Mouse (Mus musculus) neural tube, embryonic 13.5 days (tissue): ENCODE data around the gene Itga2b. TPM values are rescaled to one million over a fixed set of nuclear protein-coding genes. Genes with fewer than 3 reads are reported as not detected.
"Not testable (repeated sequence)": the region's sequence is repeated elsewhere in the genome, so short reads cannot be mapped to it uniquely, and the experiment has no call there.

Source experiments
- ATAC-seq: fragments of 200-750 bp; cut with Nextera tagmentation; 2 replicates; pipeline ENCODE4 v1.8.0; 2017; ENCODE audit warnings: low read depth, mild to moderate bottlenecking, moderate TSS enrichment, moderate library complexity
- H3K27ac ChIP-seq: fragments of 300-500 bp; sonication (generic); replicated peaks from 2 replicates; pipeline ENCODE4 v1.5.1; 2015; ENCODE audit warnings: moderate library complexity, mild to moderate bottlenecking, inconsistent platforms
- H3K27me3 ChIP-seq: fragments of 300-500 bp; sonication (generic); 2 replicates; pipeline ENCODE4 v1.6.1; 2015; ENCODE audit warnings: mild to moderate bottlenecking, inconsistent platforms
- H3K36me3 ChIP-seq: fragments of 300-500 bp; sonication (generic); 2 replicates; pipeline ENCODE4 v1.6.1; 2015; ENCODE audit warnings: mild to moderate bottlenecking, inconsistent platforms
- H3K4me1 ChIP-seq: fragments of 300-500 bp; sonication (generic); replicated peaks from 2 replicates; pipeline ENCODE4 v1.6.1; 2015; ENCODE audit warnings: inconsistent platforms
- H3K4me2 ChIP-seq: fragments of 300-500 bp; sonication (generic); 2 replicates; pipeline ENCODE4 v1.6.1; 2015; ENCODE audit warnings: inconsistent platforms, mild to moderate bottlenecking, moderate library complexity
- H3K4me3 ChIP-seq: fragments of 300-500 bp; sonication (generic); 2 replicates; pipeline ENCODE4 v1.5.1; 2015; ENCODE audit warnings: mild to moderate bottlenecking, inconsistent platforms
- H3K9ac ChIP-seq: fragments of 300-500 bp; sonication (generic); 2 replicates; pipeline ENCODE4 v1.6.1; 2015; ENCODE audit warnings: moderate library complexity, mild to moderate bottlenecking, inconsistent platforms
- H3K9me3 ChIP-seq: fragments of 300-500 bp; sonication (generic); 2 replicates; pipeline ENCODE4 v1.6.1; 2016; ENCODE audit warnings: inconsistent platforms
- WGBS: fragments of 180-500 bp; shearing (Covaris S2); methylation state at CpG from one replicate; pipeline ENCODE4 v1.1.7; 2015; 5-methylcytosine and 5-hydroxymethylcytosine counted together
- polyA plus RNA-seq: library from polyadenylated mRNA; unstranded; fragments of >200 nt; fragmentation: Nextera tagmentation; extraction: Ambion mirVana; gene quantifications from 2 replicates; pipeline ENCODE4 v1.2.1, GENCODE M21; 2015

The Itga2b gene
- polyA plus RNA-seq, 1 experiment from 2014 or later, result 6.2 TPM

DNA sequence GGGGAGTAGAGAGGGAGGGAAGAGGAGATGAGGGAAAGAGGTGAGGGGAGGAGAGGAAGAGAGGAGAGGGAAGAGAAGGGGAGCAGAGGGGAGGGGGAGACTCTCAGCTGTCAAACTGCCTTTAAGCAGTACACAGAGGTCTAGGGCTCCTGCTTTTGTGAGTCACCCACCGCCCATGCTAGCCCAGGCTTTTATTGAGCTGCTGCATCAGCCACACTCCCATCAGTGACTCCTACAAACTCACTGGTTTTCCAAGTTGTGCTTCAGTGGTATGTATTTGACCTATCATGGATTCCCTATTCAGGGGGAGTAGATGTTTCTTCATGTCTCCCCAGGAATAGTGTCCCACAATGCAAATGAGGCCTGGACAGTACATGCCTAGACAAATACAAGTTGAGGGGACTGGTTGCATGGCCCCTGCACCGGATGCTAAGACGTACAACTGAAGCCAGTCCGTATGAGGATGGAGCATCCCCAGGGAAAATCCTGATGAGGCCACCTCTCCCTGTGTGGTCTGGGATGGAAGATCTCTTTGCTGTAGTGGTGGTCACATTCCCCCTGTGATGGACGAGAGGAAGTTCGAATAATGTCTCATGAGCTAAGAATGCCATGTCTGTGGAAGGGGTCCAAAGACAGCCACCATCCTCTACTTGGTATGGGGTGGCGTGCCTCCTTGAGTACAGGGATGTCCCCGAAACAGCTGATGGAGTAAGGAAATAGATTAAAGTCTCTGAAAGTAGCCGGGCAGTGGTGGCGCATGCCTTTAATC lies 54.7 kb downstream of the Itga2b start:
- H3K36me3 ChIP-seq, result no peaks in the 10 kb centered on the region
- no peak for ATAC-seq

DNA sequence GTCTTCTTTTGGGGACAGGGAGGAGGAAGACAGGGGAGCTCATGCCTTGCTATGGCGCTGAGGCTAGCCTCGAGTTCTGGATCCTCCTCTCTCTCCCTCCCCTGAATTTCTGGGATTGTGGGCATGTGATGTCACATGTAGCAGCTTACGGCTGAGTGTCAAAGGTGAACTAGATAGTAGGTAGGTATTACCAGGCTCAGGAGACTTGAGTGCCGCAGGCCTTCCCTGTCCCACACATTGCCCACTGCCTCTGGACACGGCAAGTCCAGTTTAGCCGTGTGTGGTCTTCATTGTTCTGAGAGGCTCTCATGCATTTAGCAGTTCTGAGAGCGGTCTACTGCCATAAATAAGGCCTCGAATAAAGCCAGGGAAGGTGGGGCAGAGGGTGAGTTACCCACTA lies 56.9 kb downstream of the Itga2b start:
- Histone ChIP-seq H3K9ac (no peak overlapping the region), H3K4me2 (no peak overlapping the region), H3K9me3 (no peaks in the 10 kb centered on the region), H3K27me3 (no peaks in the 10 kb centered on the region), H3K4me3 (no peak overlapping the region), H3K4me1 (peaks cover 12% of the 10 kb centered on the region), H3K36me3 (no peaks in the 10 kb centered on the region), H3K27ac (no peak overlapping the region)
- no peak for ATAC-seq
- WGBS, result 63% methylated on average over 8 of the region's 8 CpGs

More for the DNA sequence above, 54.7 kb downstream of the Itga2b start:
- H3K9ac ChIP-seq, result no peak overlapping the region
- no peaks in the 10 kb centered on the region for H3K9me3 ChIP-seq
- peaks cover 4% of the 10 kb centered on the region; the same call in 1 of the 2 replicates for H3K4me1 ChIP-seq
- no peak overlapping the region for H3K4me3 ChIP-seq
- no peak overlapping the region for H3K4me2 ChIP-seq
- WGBS, result 73% methylated on average over 10 of the region's 10 CpGs
- H3K27me3 ChIP-seq, result no peaks in the 10 kb centered on the region
- no peak overlapping the region for H3K27ac ChIP-seq

DNA sequence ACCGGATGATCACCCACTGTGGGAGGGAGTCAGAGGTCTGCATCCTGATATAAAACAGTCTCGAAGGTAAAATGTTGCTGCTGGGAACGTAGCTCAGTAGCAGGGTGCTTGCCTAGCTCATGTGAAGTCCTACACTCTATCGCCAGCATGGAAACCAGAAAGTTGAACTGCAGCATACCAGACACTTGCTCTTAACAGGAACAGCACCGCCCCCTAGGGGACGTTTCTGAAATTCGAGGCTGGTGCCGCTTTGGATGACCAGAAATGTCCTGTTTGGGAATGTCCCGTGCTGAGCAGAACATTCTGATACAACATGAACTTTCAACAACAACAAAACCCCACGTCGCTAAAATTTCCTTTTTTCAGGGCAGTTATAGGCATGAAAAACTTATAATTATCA lies 58.2 kb downstream of the Itga2b start:
- Histone ChIP-seq H3K4me1 (peaks cover 20% of the 10 kb centered on the region), H3K27ac (no peak overlapping the region), H3K27me3 (no peaks in the 10 kb centered on the region), H3K4me2 (no peak overlapping the region), H3K36me3 (no peaks in the 10 kb centered on the region), H3K9ac (no peak overlapping the region), H3K9me3 (no peaks in the 10 kb centered on the region), H3K4me3 (no peak overlapping the region)
- 9% methylated on average over 11 of the region's 11 CpGs for WGBS
- no peak for ATAC-seq

DNA sequence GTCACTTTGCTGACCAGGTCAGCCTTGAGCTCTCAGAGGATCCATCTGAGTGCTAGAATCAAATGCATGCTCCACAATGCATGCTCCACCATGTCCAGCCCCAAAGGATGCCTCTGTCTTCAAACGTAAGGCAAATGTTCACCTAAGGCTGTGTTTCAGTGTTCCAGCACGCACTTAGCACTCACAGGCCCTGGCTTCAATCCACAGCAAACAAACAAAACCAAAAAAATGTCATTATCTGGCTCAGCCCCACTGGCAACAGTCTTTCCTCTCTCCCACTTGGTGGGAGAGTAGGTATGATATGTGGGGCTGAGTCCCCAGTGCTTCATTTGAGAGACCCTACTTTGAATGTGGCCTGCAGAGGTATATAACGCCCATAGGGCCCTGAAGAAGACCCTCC lies 58.9 kb downstream of the Itga2b start:
- Histone ChIP-seq H3K36me3 (no peaks in the 10 kb centered on the region), H3K27ac (no peak overlapping the region), H3K4me1 (peaks cover 26% of the 10 kb centered on the region), H3K9me3 (no peaks in the 10 kb centered on the region), H3K9ac (no peak overlapping the region), H3K4me3 (no peak overlapping the region), H3K4me2 (no peak overlapping the region), H3K27me3 (no peaks in the 10 kb centered on the region)
- 84% methylated on average over 3 of the region's 3 CpGs for WGBS
- no peak for ATAC-seq

DNA sequence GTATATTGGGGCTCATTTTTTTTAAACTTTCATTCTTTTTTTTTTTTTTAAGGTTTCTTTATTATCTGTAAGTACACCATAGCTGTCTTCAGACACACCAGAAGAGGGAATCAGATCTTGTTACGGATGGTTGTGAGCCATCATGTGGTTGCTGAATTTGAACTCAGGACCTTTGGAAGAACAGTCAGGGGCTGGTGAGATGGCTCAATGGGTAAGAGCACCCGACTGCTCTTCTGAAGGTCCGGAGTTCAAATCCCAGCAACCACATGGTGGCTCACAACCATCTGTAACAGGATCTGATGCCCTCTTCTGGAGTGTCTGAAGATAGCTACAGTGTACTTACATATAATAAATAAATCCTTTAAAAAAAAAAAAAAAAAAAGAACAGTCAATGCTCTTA lies 59.6 kb downstream of the Itga2b start:
- H3K27ac ChIP-seq, H3K9ac ChIP-seq, H3K4me3 ChIP-seq, H3K36me3 ChIP-seq, H3K27me3 ChIP-seq, H3K9me3 ChIP-seq, H3K4me2 ChIP-seq, ATAC-seq: not testable (repeated sequence)
- H3K4me1 ChIP-seq, result peaks cover 33% of the 10 kb centered on the region
- 95% methylated on average over 3 of the region's 3 CpGs for WGBS

DNA sequence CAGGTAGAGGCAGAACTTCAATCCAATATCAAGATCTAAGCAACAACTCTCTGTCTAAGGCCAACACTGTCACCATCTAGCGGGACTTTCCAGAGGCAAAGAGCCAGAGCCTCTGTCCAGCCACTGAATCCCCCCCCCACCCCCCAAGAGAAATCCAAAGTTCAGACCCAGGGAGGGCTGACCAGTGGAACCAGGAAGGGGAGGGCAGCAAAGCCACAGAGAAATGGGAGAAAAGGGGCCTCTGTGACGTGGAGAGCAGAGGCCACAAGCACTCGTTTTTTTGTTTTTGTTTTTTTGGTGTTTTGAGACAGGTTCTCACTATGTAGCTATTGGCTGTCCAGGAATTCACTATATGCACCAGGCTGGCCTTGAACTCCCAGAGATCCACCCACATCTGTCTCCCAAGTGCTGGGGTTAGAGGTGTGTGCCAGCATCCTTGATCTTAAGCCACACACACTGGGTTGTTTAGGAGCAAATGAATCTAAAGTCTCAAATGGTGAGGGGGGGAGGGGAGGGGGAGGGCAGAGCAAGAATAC lies 60.1 kb downstream of the Itga2b start:
- Histone ChIP-seq H3K27ac (no peak overlapping the region), H3K4me3 (no peak overlapping the region), H3K9ac (no peak overlapping the region), H3K4me1 (peaks cover 38% of the 10 kb centered on the region), H3K27me3 (no peaks in the 10 kb centered on the region), H3K36me3 (peaks cover under 1% of the 10 kb centered on the region; the same call in 1 of the 2 replicates), H3K9me3 (no peaks in the 10 kb centered on the region), H3K4me2 (no peak overlapping the region)
- ATAC-seq, result no peak
- 91% methylated on average over 3 of the region's 3 CpGs for WGBS

DNA sequence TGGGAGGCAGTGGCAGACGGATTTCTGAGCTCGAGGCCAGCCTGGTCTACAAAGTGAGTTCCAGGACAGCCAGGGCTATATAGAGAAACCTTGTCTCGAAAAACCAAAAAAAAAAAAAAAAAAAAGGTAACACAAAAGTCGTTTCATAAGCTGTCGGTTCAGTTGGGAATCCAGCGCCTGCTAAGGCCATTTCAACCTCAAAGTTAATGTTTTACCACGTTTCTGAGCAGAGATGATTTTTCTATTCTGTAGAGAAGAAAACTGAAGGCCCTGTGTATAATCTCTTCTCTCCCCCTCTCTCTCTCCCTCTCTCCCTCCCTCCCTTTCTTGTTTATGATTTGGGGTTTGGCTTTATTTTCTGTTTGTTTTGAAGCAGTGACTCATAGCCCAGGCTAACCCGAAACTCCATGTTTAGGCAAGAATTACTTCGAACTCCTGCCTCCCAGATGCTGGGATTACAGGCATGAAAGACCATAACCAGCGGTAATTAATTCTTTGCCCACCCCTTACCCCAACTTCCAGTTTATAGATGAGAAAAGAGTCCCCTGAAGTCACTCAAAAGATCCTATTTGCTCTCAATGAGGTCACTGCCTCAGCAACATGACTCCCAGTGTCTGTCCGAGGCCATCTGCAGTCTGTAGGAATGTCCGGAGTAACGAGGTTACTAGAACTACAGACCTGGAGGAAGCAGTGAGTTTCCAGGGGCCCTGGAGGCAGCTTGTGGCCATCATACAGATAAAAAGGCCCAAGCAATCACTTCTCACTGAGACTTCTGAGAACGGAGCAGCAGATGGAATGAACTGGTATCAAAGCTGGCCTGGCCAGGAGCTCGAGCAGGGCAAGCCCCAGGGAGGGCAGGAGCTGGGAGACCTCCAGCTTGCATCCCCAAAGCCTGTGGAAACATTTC lies 60.8 kb downstream of the Itga2b start:
- ATAC-seq, result no peak
- Histone ChIP-seq H3K27ac (peak overlapping the region; percentile 70), H3K4me1 (peaks cover 45% of the 10 kb centered on the region), H3K9me3 (no peaks in the 10 kb centered on the region), H3K36me3 (peaks cover 8% of the 10 kb centered on the region), H3K4me3 (peak overlapping the region; percentile 85), H3K27me3 (no peaks in the 10 kb centered on the region), H3K4me2 (peak overlapping the region; percentile 95), H3K9ac (0 out of 2 replicates have a peak overlapping the region, but pooled peaks have one; percentile 38)
- 40% methylated on average over 15 of the region's 15 CpGs for WGBS

DNA sequence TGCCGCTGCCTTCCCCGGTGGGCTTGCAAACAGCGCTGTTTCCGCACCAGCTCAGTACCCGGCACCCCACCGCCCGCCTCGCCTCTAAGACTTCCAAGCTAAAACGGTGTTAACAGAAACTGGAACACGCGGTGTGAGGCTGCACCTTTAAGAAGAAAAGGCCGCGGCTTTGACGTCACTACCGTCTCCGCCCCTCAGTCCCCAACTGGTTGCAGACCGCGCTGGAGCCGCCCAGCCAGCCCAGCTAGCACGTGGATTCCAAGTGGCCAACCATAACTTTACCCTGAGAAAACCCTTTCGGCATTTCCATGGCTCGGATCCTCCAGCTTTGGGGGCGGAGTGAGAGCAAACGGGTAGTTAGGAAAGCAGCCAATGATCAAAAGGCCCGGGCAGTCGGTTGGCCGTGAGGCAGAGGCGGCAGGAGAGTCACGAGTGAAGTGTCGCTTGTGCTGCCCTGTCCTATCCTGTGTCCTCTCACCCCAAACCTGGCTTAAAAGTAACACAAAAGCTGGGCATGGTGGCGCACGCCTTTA lies 61.5 kb downstream of the Itga2b start:
- Histone ChIP-seq H3K9ac (peak overlapping the region; percentile 91), H3K4me2 (peak overlapping the region; percentile 95), H3K4me1 (peaks cover 46% of the 10 kb centered on the region), H3K27ac (peak overlapping the region; percentile 83), H3K36me3 (peaks cover 15% of the 10 kb centered on the region), H3K9me3 (no peaks in the 10 kb centered on the region), H3K27me3 (no peaks in the 10 kb centered on the region), H3K4me3 (peak overlapping the region; percentile 85)
- WGBS, result under 1% methylated on average over 32 of the region's 32 CpGs
- ATAC-seq, result peak; percentile 92

DNA sequence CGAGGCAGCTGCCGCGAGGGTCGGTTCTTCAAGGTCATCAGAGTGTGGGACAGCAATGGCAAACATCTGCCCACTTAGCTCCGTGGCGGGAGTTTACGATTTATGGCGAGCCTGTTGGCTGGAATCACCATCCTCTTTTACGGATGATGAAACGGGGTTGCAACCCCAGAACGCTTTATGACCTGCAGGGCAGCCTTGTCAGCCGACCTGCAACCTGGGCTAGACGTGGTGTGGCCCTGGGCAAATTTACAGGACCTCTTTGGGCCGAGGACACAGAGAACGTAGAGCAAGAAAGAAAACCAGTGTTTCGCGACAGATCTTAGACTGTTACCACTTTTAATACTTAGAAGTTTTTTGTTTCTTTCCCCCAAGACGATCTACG lies 62.1 kb downstream of the Itga2b start, which contains the start of gene Slc25a39:
TSS of gene Slc25a39 (minus strand) at position 113 of the 382 bp plus-strand sequence.
- peak within 1 kb of the TSS; percentile 90 for H3K27ac ChIP-seq
- H3K27me3 ChIP-seq, result no peaks in the 10 kb centered on the region
- peak within 1 kb of the TSS; percentile 91 for H3K9ac ChIP-seq
- peaks cover 46% of the 10 kb centered on the region for H3K4me1 ChIP-seq
- peak within 1 kb of the TSS; percentile 85 for H3K4me3 ChIP-seq
- H3K9me3 ChIP-seq, result no peaks in the 10 kb centered on the region
- H3K4me2 ChIP-seq, result peak within 1 kb of the TSS; percentile 95
- H3K36me3 ChIP-seq, result peaks cover 21% of the 10 kb centered on the region
- ATAC-seq, result no peak
- WGBS, result 2% methylated on average over 19 of the region's 19 CpGs

DNA sequence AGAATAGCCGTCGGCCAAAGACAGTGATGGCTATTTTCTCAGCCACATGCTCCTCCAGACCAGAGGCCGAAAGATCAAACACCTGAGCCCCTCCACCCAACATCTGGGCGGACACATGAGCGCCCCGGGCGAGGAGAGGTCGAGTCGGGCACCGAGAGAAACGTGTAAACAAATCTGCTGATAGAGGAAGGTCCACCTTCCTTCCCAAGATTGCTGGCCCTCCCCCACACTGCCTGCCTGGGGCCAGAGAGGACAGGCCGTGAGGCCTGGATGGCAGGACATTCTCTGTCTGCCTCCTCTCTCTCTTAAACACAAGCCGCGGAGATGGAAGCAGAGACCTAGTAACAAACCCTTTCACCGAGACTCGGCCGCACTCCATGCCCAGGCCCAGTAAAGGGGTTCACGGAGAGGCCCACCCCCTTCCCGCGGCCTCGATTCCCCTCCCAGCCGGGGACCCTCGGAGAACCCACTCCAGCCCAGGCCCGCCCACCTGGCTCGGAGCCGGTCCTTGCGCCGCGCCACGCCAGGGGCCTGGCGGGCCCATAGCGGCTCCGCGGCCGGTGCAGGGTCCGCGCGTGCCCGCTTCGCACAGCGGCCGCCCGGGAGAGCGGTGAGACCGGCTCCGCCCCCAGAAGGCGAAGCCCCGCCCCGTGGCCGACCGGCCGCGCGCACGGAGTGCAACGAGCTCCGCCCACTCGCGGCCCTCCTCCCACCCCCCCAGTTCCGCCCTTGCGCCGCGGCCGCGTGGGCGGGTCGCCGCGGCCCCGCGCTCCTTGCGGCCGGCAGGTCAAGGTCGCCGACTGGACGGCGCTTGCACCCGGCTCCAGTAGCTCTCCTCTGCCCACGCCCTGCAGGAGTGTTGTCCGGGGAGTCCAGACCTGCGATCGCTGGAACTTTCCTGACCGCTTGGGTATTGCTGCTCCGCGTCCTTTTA lies 62.8 kb downstream of the Itga2b start:
- no peaks in the 10 kb centered on the region for H3K27me3 ChIP-seq
- H3K9me3 ChIP-seq, result no peaks in the 10 kb centered on the region
- WGBS, result under 1% methylated on average over 85 of the region's 85 CpGs
- H3K4me2 ChIP-seq, result peak overlapping the region; percentile 95
- peak overlapping the region; percentile 85 for H3K4me3 ChIP-seq
- H3K9ac ChIP-seq, result peak overlapping the region; percentile 91
- ATAC-seq, result peak; percentile 56
- peaks cover 28% of the 10 kb centered on the region for H3K36me3 ChIP-seq
- H3K4me1 ChIP-seq, result peaks cover 51% of the 10 kb centered on the region
- peak overlapping the region; percentile 90 for H3K27ac ChIP-seq

DNA sequence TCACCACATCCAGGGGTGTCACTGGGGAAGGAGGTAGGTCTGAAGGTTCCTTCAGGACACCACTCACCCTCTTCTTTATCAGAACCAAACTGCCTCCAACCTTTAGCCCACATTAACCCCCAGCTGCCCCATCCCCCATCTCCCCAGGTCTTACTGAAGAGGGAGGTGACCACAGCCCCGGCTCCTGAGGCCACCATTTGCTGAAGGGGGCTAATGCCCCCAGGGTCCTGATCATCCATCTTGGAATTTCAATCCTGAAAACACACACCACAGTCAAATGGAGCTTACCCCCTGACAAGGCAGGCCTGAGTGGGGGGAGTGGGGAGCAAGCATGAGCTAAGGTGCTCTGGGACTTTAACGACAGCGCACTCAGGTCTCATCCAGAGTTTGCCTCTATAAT lies 63.5 kb downstream of the Itga2b start:
- H3K4me1 ChIP-seq, result peaks cover 57% of the 10 kb centered on the region
- peak overlapping the region; percentile 85 for H3K4me3 ChIP-seq
- WGBS, result 9% methylated on average over 3 of the region's 3 CpGs
- H3K27ac ChIP-seq, result peak overlapping the region; percentile 90
- H3K4me2 ChIP-seq, result peak overlapping the region; percentile 95
- ATAC-seq, result no peak
- H3K36me3 ChIP-seq, result peaks cover 35% of the 10 kb centered on the region
- no peaks in the 10 kb centered on the region for H3K9me3 ChIP-seq
- peak overlapping the region; percentile 91 for H3K9ac ChIP-seq
- no peaks in the 10 kb centered on the region for H3K27me3 ChIP-seq
